18 mouse cellular contexts compared by ENCODE assay signal in genomic region chr1:171435974-171436373, GRCm38 (mm10). TPM values are rescaled to one million over a fixed set of nuclear protein-coding genes. Genes with fewer than 3 reads are reported as not detected.
"Had no signal": no experiment of that assay in that cellular context is flagged by ENCODE, and none has a peak within 500 bp of the region (broad histone marks: within the 10 kb centered on the region; RNA-seq: fewer than 3 reads in every experiment).

No protein-coding gene starts in this region.

- H3K36me3 ChIP-seq: intestine, embryonic 15.5 days; liver, embryonic 13.5 days; midbrain, embryonic 12.5 days; midbrain, embryonic 15.5 days; neural tube, embryonic 12.5 days; neural tube, embryonic 15.5 days; stomach, embryonic 15.5 days had no signal

- H3K9ac ChIP-seq: intestine, embryonic 15.5 days; liver, embryonic 13.5 days; lung, embryonic 14.5 days; midbrain, embryonic 12.5 days; midbrain, embryonic 15.5 days; neural tube, embryonic 12.5 days; neural tube, embryonic 15.5 days; stomach, embryonic 15.5 days had no signal

- DNase-seq: kidney, adult 11 months; kidney, postnatal 10 days; layer of hippocampus, postnatal 36 days; liver, embryonic 13.5 days; right cerebral cortex, adult 18-20 months; right cerebral cortex, postnatal 14 days; right cerebral cortex, postnatal 4 days; thymus, postnatal 25 days had no signal

- H3K27me3 ChIP-seq: intestine, embryonic 15.5 days; stomach, embryonic 15.5 days had no signal

- H3K27ac ChIP-seq: intestine, embryonic 15.5 days; left cerebral cortex, adult 2 months; liver, embryonic 13.5 days; macrophage; midbrain, embryonic 12.5 days; midbrain, embryonic 15.5 days; neural tube, embryonic 12.5 days; neural tube, embryonic 15.5 days; stomach, embryonic 15.5 days had no signal

- ATAC-seq: intestine, embryonic 15.5 days; lung, postnatal 0 days; midbrain, embryonic 15.5 days had no signal

- H3K9me3 ChIP-seq: intestine, embryonic 15.5 days; liver, embryonic 13.5 days; midbrain, embryonic 12.5 days; midbrain, embryonic 15.5 days; neural tube, embryonic 12.5 days; neural tube, embryonic 15.5 days; stomach, embryonic 15.5 days had no signal

- H3K4me2 ChIP-seq: liver, embryonic 13.5 days; midbrain, embryonic 12.5 days; midbrain, embryonic 15.5 days; neural tube, embryonic 12.5 days; neural tube, embryonic 15.5 days had no signal

- H3K4me3 ChIP-seq: intestine, embryonic 15.5 days; left cerebral cortex, adult 2 months; liver, embryonic 13.5 days; midbrain, embryonic 12.5 days; midbrain, embryonic 15.5 days; neural tube, embryonic 12.5 days; neural tube, embryonic 15.5 days had no signal

RNA-seq across cellular contexts. Expression of gene Tstd1, which starts 17.3 kb away (rescaled TPM):
- polyA plus RNA-seq: macrophage had no signal
